Mouse (Mus musculus) C2C12 (cell line): ENCODE measurements around the gene Limd1.

Source experiments
- CTCF ChIP-seq: IDR thresholded peaks from one replicate; pipeline ENCODE4 v1.5.1; 2011; ENCODE audit not compliant: control insufficient read depth, insufficient read depth, insufficient read length
- MAX ChIP-seq: IDR thresholded peaks from one replicate; pipeline ENCODE4 v1.6.1; 2011; ENCODE audit warnings: mild to moderate bottlenecking, control low read depth
- MYOD1 ChIP-seq: IDR thresholded peaks from one replicate; pipeline ENCODE4 v1.6.1; 2011; ENCODE audit warnings: low read depth; ENCODE audit not compliant: control insufficient read depth, insufficient read length
- USF1 ChIP-seq: IDR thresholded peaks from one replicate; pipeline ENCODE4 v1.6.1; 2011; ENCODE audit warnings: low read depth, mild to moderate bottlenecking, control low read depth, moderate library complexity

DNA sequence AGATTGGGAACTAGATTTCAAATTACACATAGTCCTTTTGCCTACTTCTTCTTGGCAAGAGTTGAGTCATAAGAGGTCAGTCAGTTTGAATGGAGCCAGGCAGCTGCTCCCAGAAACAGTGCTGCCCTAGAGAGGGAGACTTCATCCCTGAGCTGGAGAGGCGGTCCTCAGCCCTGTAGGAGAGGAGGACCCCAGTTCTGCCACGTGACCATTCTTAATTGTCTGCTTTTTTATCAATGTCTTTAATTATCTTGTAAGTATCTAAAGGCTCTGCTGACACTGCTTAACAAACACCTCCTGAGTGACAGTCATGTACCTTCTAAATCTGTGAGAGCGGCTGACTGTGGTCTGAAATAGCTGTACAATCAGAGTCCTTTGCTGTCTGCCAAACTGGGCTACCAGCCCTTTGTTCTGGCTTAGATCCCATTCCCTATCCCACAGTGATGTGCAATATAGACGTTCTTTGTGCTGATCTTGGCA lies 11.3 kb upstream of the Limd1 start:
- TF ChIP-seq CTCF (no peak), USF1 (no peak), MAX (no peak), MYOD1 (no peak)
